Mouse (Mus musculus) forebrain, embryonic 10.5 days (tissue): ENCODE measurements around the gene Olfr1198. TPM values are rescaled to one million over a fixed set of nuclear protein-coding genes. Genes with fewer than 3 reads are reported as not detected.

ENCODE experiments used
- DNase-seq: peaks from one replicate; pipeline ENCODE4 v3.0.0-alpha.2; 2017; ENCODE audit warnings: low spot score; ENCODE audit errors: extremely low spot score
- H3K27ac ChIP-seq: fragments of 300-500 bp; sonication (generic); 2 replicates; pipeline ENCODE4 v1.5.1; 2016; ENCODE audit warnings: mild to moderate bottlenecking
- H3K27me3 ChIP-seq: fragments of 300-500 bp; sonication (generic); 2 replicates; pipeline ENCODE4 v1.6.1; 2016; ENCODE audit warnings: mild to moderate bottlenecking; ENCODE audit not compliant: poor library complexity, severe bottlenecking
- H3K36me3 ChIP-seq: fragments of 300-500 bp; sonication (generic); replicated peaks from 2 replicates; pipeline ENCODE4 v1.6.1; 2016; ENCODE audit warnings: mild to moderate bottlenecking, moderate library complexity
- H3K4me1 ChIP-seq: fragments of 300-500 bp; sonication (generic); 2 replicates; pipeline ENCODE4 v1.6.1; 2016
- H3K4me3 ChIP-seq: fragments of 300-500 bp; sonication (generic); 2 replicates; pipeline ENCODE4 v1.5.1; 2016; ENCODE audit warnings: mild to moderate bottlenecking, moderate library complexity
- H3K9me3 ChIP-seq: fragments of 300-500 bp; sonication (generic); 2 replicates; pipeline ENCODE4 v1.6.1; 2016; ENCODE audit warnings: mild to moderate bottlenecking, moderate library complexity
- WGBS: fragments of 180-500 bp; shearing (Covaris S2); methylation state at CpG from one replicate; pipeline ENCODE4 v1.1.7; 2016; 5-methylcytosine and 5-hydroxymethylcytosine counted together
- polyA plus RNA-seq: library from polyadenylated mRNA; unstranded; fragments of >200 nt; fragmentation: Nextera tagmentation; extraction: Ambion mirVana; gene quantifications from 2 replicates; pipeline ENCODE4 v1.2.1, GENCODE M21; 2016

The Olfr1198 gene
- polyA plus RNA-seq: not detected in 2 replicates

DNA sequence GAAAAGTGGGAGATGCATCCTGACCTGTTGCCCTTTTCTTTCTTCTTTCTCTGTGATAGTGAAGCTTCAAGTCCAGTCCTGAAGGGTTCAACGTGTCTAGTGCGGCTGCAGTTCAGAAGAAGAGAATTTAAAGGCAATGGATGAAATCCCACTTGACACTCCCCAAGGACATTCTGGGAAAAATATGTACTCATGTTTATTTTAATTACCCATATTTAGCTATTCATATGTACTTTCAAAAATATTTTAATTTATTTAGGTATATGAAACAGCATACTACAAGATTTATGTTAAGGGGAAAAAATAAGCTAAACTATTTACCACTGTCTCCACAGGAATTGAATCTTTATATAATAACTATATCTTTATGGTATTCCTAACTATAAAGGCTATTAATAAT is at the start of gene Olfr1198:
TSS of gene Olfr1198 (minus strand) at position 101 of the 400 bp plus-strand sequence.
- 98% methylated on average over 2 of the region's 2 CpGs for WGBS
- H3K27me3 ChIP-seq: no peaks in the 10 kb centered on the region
- no peak within 1 kb of the TSS for H3K4me3 ChIP-seq
- H3K9me3 ChIP-seq: no peaks in the 10 kb centered on the region
- no peaks in the 10 kb centered on the region for H3K36me3 ChIP-seq
- no peak for DNase-seq
- no peaks in the 10 kb centered on the region for H3K4me1 ChIP-seq
- H3K27ac ChIP-seq: no peak within 1 kb of the TSS

DNA sequence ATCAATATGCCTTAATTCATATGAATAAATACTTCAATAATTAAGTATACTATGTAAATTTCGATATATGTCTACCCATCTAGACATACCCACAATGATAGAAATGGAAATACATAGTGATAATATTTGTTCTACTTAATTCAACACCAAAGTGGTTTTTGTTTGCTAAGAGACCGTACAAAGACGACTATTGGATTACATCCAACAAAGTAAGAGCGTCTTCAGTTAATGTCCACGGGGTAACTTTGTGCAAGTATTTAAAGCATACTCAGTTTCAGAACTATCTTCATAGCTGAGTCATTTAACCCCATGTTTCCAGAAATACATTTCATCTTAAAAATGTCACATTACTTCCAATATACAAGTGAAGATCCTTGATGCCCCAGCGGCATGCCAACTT is 41.6 kb upstream of the Olfr1198 start, which contains the start of gene Olfr1201:
TSS of gene Olfr1201 (plus strand) at position 301 of the 400 bp plus-strand sequence.
- Histone ChIP-seq H3K4me3 (no peak within 1 kb of the TSS), H3K36me3 (no peaks in the 10 kb centered on the region), H3K27me3 (no peaks in the 10 kb centered on the region), H3K27ac (no peak within 1 kb of the TSS), H3K4me1 (no peaks in the 10 kb centered on the region), H3K9me3 (no peaks in the 10 kb centered on the region)
- WGBS: 89% methylated on average over 6 of the region's 6 CpGs
- no peak for DNase-seq

DNA sequence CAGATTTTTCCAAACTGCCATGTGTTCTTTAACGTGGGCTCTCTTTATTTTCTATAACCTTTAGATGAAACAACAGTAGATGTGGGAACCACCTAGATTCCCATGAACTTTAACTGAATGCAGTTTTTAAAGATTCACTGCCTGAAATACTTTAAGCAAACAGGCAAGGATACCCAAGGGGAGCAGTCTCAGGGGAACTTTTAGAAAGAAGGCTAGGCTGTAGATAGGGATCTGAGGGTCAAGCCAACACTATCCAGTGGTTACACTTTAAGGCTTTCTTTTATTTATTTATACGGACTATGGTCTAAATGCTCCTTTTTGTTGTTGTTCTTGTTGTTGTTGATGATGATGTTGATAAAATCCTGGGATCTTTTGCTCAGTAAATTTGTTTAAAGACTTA is 19.2 kb upstream of the Olfr1198 start, which contains the start of gene Olfr1200:
TSS of gene Olfr1200 (minus strand) at position 101 of the 400 bp plus-strand sequence.
- Histone ChIP-seq H3K27me3 (no peaks in the 10 kb centered on the region), H3K9me3 (no peaks in the 10 kb centered on the region), H3K4me3 (no peak within 1 kb of the TSS), H3K4me1 (no peaks in the 10 kb centered on the region), H3K36me3 (no peaks in the 10 kb centered on the region), H3K27ac (no peak within 1 kb of the TSS)
- WGBS: 85% methylated on average over 2 of the region's 2 CpGs
- DNase-seq: no peak

DNA sequence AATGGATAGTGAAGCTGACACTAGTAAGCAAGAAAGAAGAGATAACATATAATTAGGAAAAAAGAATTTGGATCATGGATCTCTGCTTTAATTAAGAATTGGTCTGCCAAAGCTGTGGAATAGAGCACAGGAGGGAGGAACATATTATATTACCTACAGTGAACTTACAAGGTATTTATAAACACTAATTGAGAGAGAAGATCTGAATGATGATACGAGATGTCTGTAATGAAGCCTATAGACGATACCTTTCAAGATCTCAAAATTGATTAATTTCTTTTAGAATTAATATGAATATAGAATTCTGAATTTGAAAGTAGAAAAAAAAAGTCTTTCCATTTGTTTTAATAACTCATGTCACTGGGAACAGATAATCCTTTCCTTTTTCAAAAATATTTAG is 9.2 kb upstream of the Olfr1198 start, which contains the start of gene Olfr1199:
TSS of gene Olfr1199 (minus strand) at position 101 of the 400 bp plus-strand sequence.
- H3K4me1 ChIP-seq: no peaks in the 10 kb centered on the region
- no peaks in the 10 kb centered on the region for H3K9me3 ChIP-seq
- no peaks in the 10 kb centered on the region for H3K36me3 ChIP-seq
- no peak within 1 kb of the TSS for H3K27ac ChIP-seq
- H3K27me3 ChIP-seq: no peaks in the 10 kb centered on the region
- no peak within 1 kb of the TSS for H3K4me3 ChIP-seq
- 96% methylated on average over 2 of the region's 2 CpGs for WGBS
- DNase-seq: no peak

DNA sequence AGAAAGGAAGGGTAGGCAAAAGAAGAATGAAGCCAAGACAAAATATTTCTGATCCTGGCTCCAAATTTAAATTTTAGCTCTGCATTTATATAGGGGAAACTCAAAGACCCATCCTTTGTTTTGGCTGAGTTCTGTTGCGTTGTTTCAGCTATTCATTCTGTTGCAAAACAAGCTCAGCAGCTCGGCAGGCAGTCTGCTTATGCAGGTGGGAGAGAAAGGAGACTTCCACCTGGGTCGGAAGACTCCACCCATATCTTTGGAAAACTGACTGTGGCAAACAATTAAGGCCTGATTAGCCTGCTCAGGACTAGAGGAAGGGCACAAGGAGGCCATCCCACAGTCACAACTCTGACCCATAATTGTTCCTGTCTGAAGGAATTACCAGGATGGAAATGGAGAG is 7.8 kb downstream of the Olfr1198 start:
- DNase-seq: no peak
- H3K4me3 ChIP-seq: no peak overlapping the region
- H3K27ac ChIP-seq: no peak overlapping the region
- no peaks in the 10 kb centered on the region for H3K36me3 ChIP-seq
- no peaks in the 10 kb centered on the region for H3K27me3 ChIP-seq
- H3K4me1 ChIP-seq: no peaks in the 10 kb centered on the region
- no peaks in the 10 kb centered on the region for H3K9me3 ChIP-seq
- WGBS: 58% methylated on average over 3 of the region's 3 CpGs

DNA sequence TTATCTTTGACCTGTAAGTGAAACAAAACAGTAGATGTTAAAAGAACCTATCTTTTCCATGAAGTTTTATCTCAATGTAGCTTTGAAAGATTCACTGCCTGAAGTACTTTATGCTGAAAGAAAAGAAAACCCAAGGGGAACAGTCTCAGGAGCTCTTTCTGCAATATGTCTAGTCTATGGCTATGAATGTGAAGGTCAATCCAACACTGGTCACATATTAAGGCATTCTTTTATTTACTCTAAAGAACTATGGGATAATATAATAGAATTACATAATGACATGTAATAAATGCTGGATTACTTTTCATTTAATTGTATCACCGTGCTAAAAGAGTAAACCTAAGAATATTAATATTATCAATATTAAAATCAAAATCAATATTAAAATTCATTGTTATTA is 18.9 kb downstream of the Olfr1198 start, which contains the start of gene Olfr1197:
TSS of gene Olfr1197 (minus strand) at position 101 of the 400 bp plus-strand sequence.
- WGBS: 84% methylated on average over 1 of the region's 1 CpGs
- Histone ChIP-seq H3K27me3 (no peaks in the 10 kb centered on the region), H3K4me1 (no peaks in the 10 kb centered on the region), H3K27ac (no peak within 1 kb of the TSS), H3K9me3 (no peaks in the 10 kb centered on the region), H3K4me3 (no peak within 1 kb of the TSS), H3K36me3 (no peaks in the 10 kb centered on the region)
- DNase-seq: no peak

DNA sequence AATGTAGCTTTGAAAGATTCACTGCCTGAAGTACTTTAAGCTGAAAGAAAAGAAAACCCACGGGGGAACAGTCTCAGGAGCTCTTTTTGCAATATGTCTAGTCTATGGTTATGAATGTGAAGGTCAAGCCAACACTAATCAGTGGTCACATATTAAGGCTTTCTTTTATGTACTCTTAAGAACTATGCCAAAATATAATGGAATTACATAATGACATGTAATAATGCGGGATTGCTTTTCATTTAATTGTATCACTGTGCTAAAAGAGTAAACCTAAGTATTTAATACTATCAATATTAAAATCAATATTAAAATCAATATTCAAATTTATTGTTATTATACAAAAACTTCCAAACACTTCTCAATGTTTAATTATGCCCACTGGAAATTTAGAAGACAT is 46.7 kb downstream of the Olfr1198 start, which contains the start of gene Olfr1196:
TSS of gene Olfr1196 (minus strand) at position 101 of the 400 bp plus-strand sequence.
- Histone ChIP-seq H3K4me1 (no peaks in the 10 kb centered on the region), H3K36me3 (no peaks in the 10 kb centered on the region), H3K9me3 (no peaks in the 10 kb centered on the region), H3K27ac (no peak within 1 kb of the TSS), H3K4me3 (no peak within 1 kb of the TSS), H3K27me3 (no peaks in the 10 kb centered on the region)
- no peak for DNase-seq
- 86% methylated on average over 2 of the region's 2 CpGs for WGBS

Other genes with a start within 250 kb of the Olfr1198 start
- not detected in 2 replicates for gene Olfr1186, start 232.8 kb downstream of the Olfr1198 start, polyA plus RNA-seq
- gene Olfr1188, start 194.4 kb downstream of the Olfr1198 start, polyA plus RNA-seq: not detected in 2 replicates
- not detected in 2 replicates for gene Olfr1189, start 164.9 kb downstream of the Olfr1198 start, polyA plus RNA-seq
- gene Olfr1191-ps1, start 110.8 kb downstream of the Olfr1198 start, polyA plus RNA-seq: not detected in 2 replicates
- not detected in 2 replicates for gene Olfr1192-ps1, start 102.9 kb downstream of the Olfr1198 start, polyA plus RNA-seq
- not detected in 2 replicates for gene Olfr1193, start 75.7 kb downstream of the Olfr1198 start, polyA plus RNA-seq
- not detected in 2 replicates for gene Olfr1195, start 62.2 kb downstream of the Olfr1198 start, polyA plus RNA-seq
- not detected in 2 replicates for gene Olfr1196, start 46.8 kb downstream of the Olfr1198 start, polyA plus RNA-seq
- gene Olfr1197, start 19.0 kb downstream of the Olfr1198 start, polyA plus RNA-seq: not detected in 2 replicates
- gene Olfr1199, start 9.1 kb upstream of the Olfr1198 start, polyA plus RNA-seq: not detected in 2 replicates
- not detected in 2 replicates for gene Olfr1200, start 19.1 kb upstream of the Olfr1198 start, polyA plus RNA-seq
- gene Olfr1201, start 41.7 kb upstream of the Olfr1198 start, polyA plus RNA-seq: not detected in 2 replicates
- 0.04 TPM in 1 of 2 replicates, not detected in the other for gene Olfr1202, start 63.1 kb upstream of the Olfr1198 start, polyA plus RNA-seq
- gene Olfr1205, start 78.4 kb upstream of the Olfr1198 start, polyA plus RNA-seq: not detected in 2 replicates
- gene Olfr1204, start 97.9 kb upstream of the Olfr1198 start, polyA plus RNA-seq: not detected in 2 replicates
- not detected in 2 replicates for gene Olfr1206, start 111.9 kb upstream of the Olfr1198 start, polyA plus RNA-seq
- gene Olfr1208, start 150.9 kb upstream of the Olfr1198 start, polyA plus RNA-seq: not detected in 2 replicates
- not detected in 2 replicates for gene Olfr1209, start 163.8 kb upstream of the Olfr1198 start, polyA plus RNA-seq
- not detected in 2 replicates for gene Olfr1211, start 186.7 kb upstream of the Olfr1198 start, polyA plus RNA-seq
- not detected in 2 replicates for gene Olfr1212, start 202.6 kb upstream of the Olfr1198 start, polyA plus RNA-seq
- gene Gm13762, start 228.9 kb upstream of the Olfr1198 start, polyA plus RNA-seq: not detected in 2 replicates
- gene Olfr1214, start 241.3 kb upstream of the Olfr1198 start, polyA plus RNA-seq: not detected in 2 replicates